Mouse (Mus musculus) naive thymus-derived CD4-positive, alpha-beta T cell, adult 5 months (primary cell): ENCODE results near the gene Gne. TPM values are rescaled to one million over a fixed set of nuclear protein-coding genes. Genes with fewer than 3 reads are reported as not detected.

Experiments
- polyA plus RNA-seq: library from polyadenylated mRNA; unstranded; fragments of 100-300 nt; shearing (Covaris generic); gene quantifications from one replicate; pipeline ENCODE4 v1.2.1, GENCODE M21; 2017

Gene Gne
- polyA plus RNA-seq = 36.2 TPM

GRCm38 (mm10) chr4:44083945-44084344 lies at the start of gene Gne:
Gene Gne (minus strand): TSS chr4:44084177.

DNA sequence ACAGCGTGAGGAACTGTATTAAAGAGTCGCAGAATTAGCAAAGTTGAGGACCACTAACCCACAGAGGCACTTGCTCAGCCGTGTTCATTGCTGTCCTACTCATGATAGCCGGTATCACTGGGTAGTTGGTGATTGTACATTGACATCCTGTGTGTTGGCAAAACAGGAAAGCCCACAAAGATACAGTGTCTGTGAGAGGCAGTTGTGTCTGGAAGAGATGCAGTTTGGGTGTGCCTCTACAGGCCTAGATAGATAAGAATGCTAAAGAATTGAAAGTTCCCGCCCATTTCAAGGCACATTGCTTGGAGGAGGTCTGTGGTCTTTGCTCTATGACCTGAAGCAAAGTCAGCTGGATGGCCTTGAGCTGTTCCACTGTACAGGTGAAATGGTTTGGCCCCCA lies 79.9 kb downstream of the Gne start, which contains the start of gene Clta:
Gene Clta, plus strand, starts transcription at position 327 of the 400 bp plus-strand sequence.

Other genes with a start within 250 kb of the Gne start
- gene Olfr157, start 244.0 kb downstream of the Gne start, polyA plus RNA-seq = 0.06 TPM
- not detected for gene Olfr155, start 232.6 kb downstream of the Gne start, polyA plus RNA-seq
- 3.4 TPM for gene Reck, start 208.6 kb downstream of the Gne start, polyA plus RNA-seq
- gene Glipr2, start 126.8 kb downstream of the Gne start, polyA plus RNA-seq = 59.7 TPM
- gene Ccin, start 100.7 kb downstream of the Gne start, polyA plus RNA-seq = not detected
- 201 TPM for gene Clta, start 79.7 kb downstream of the Gne start, polyA plus RNA-seq
- 102 TPM for gene Rnf38, start 149.6 kb upstream of the Gne start, polyA plus RNA-seq
- 0.50 TPM for gene Melk, start 216.7 kb upstream of the Gne start, polyA plus RNA-seq